Comparison of ENCODE assay signal across 9 mouse cellular contexts in the genomic region with DNA sequence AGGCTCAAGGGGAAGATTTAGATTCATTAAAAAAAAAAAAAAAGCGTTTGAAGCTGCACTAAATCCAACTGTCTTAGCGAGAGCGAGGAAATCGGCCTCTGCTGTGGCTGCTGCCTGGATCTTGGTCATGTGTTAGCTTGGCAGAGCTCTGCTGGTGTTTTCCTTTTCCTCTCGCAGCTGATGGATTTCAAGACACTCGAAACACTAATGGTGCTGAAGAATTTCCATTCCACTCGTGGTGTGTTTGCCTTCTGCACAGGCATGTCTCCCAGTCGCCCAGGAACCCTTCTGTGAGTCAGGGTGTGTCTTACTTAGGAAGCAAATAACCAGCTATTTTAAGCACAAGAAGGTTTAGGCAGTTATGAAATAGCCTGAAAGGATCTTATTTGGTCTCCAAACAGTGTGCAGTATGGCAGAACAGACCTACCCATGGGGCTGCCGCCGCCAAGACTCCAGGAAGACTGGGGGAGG. TPM values are rescaled to one million over a fixed set of nuclear protein-coding genes. Genes with fewer than 3 reads are reported as not detected.
A peak's percentile ranks its signal among the peaks of the same experiment; 100 is the strongest.
DNase-seq lines count a peak whose midpoint lies in the region; ATAC-seq and TF ChIP-seq lines count a peak whose summit lies in the region.
"Had no signal": no experiment of that assay in that cellular context is flagged by ENCODE, and none has a peak within 500 bp of the region (broad histone marks: within the 10 kb centered on the region; RNA-seq: fewer than 3 reads in every experiment).

No protein-coding gene starts in this region.

- no peaks in the 10 kb centered on the region for H3K36me3 ChIP-seq in kidney, postnatal 0 days (ENCODE audit: insufficient read depth, low read length)
- H3K36me3 ChIP-seq: liver, embryonic 13.5 days had no signal

- H3K9me3 ChIP-seq in kidney, postnatal 0 days (replicated peaks; ENCODE audit: low read length) = no peaks in the 10 kb centered on the region
- H3K9me3 ChIP-seq: liver, embryonic 13.5 days had no signal

- ATAC-seq in kidney, postnatal 0 days (replicated peaks; ENCODE audit: low FRiP score, low read depth) = no peak

- TF ChIP-seq CTCF in embryonic fibroblast, embryonic 13.5 days (IDR thresholded peaks at IDR 0.05; ENCODE audit: borderline replicate concordance, insufficient read depth, low read length) = no peak
- no peak for TF ChIP-seq CTCF in kidney, postnatal 0 days (IDR thresholded peaks at IDR 0.05; ENCODE audit: low read depth)

- no peak overlapping the region for H3K9ac ChIP-seq in kidney, postnatal 0 days (ENCODE audit: low read depth, low read length)
- H3K9ac ChIP-seq: liver, embryonic 13.5 days had no signal

- H3K27me3 ChIP-seq in kidney, postnatal 0 days (ENCODE audit: insufficient read depth, low read length) = no peaks in the 10 kb centered on the region
- H3K27me3 ChIP-seq: liver, embryonic 13.5 days had no signal

- 24% methylated on average over 10 of the region's 10 CpGs for WGBS in kidney, postnatal 0 days

- H3K27ac ChIP-seq in embryonic fibroblast, embryonic 13.5 days (ENCODE audit: insufficient read depth, low read length) = peak overlapping the region; percentile 75
- 0 out of 2 replicates have a peak overlapping the region, but pooled peaks have one; percentile 3 for H3K27ac ChIP-seq in kidney, postnatal 0 days
- H3K27ac ChIP-seq: liver, embryonic 13.5 days had no signal

- DNase-seq in urinary bladder, adult 18-20 months (ENCODE audit: low spot score in 2 of 2) = peak; percentile 32 to 35
- no peak for DNase-seq in urinary bladder, postnatal 25 days (ENCODE audit: low spot score)
- DNase-seq in kidney, postnatal 0 days (ENCODE audit: low spot score) = peak; percentile 60
- DNase-seq in lung, postnatal 10 days = peak; percentile 69
- DNase-seq in right cerebral cortex, postnatal 36 days (ENCODE audit: low spot score in 2 of 2) = peak; percentile 55 to 65
- no peak for DNase-seq in adrenal gland, adult 18-20 months (ENCODE audit: low spot score in 2 of 2)
- no peak for DNase-seq in urinary bladder, postnatal 10 days (ENCODE audit: low spot score)
- DNase-seq: liver, embryonic 13.5 days had no signal

- peaks cover 3% of the 10 kb centered on the region; the same call in 1 of the 2 replicates for H3K4me1 ChIP-seq in embryonic fibroblast, embryonic 13.5 days (ENCODE audit: control insufficient read depth, insufficient read depth, low read length)
- H3K4me1 ChIP-seq in kidney, postnatal 0 days (replicated peaks; ENCODE audit: insufficient read depth, low read length) = 0 out of 2 replicates have a peak, but pooled peaks cover 6% of the 10 kb centered on the region
- H3K4me1 ChIP-seq: liver, embryonic 13.5 days had no signal

- H3K4me2 ChIP-seq in kidney, postnatal 0 days (ENCODE audit: low read length) = 0 out of 2 replicates have a peak overlapping the region, but pooled peaks have one; percentile 9
- H3K4me2 ChIP-seq: liver, embryonic 13.5 days had no signal

- TF ChIP-seq POLR2A in embryonic fibroblast, embryonic 13.5 days (IDR thresholded peaks at IDR 0.05; ENCODE audit: low read depth, low read length) = no peak

- no peak overlapping the region for H3K4me3 ChIP-seq in embryonic fibroblast, embryonic 13.5 days (ENCODE audit: insufficient read depth, low read length)
- no peak overlapping the region for H3K4me3 ChIP-seq in kidney, postnatal 0 days (replicated peaks; ENCODE audit: low read depth, low read length)
- H3K4me3 ChIP-seq: liver, embryonic 13.5 days had no signal

RNA-seq across cellular contexts. Expression of a gene that starts 1.1 kb away (rescaled TPM):
- polyA plus RNA-seq in embryonic fibroblast, embryonic 13.5 days (2011; ENCODE audit: insufficient read length, low read depth, missing spikeins) = not detected in 2 replicates
- not detected in 2 replicates for polyA plus RNA-seq in kidney, postnatal 0 days (2015; fragmentation: Nextera tagmentation; extraction: Ambion mirVana)
- total RNA-seq in adrenal gland, adult 18-20 months (2021) = 10 to 100 TPM in 1 of 2 experiments, 1 to 10 TPM in 1; 2.7 to 26.0 TPM
- polyA plus RNA-seq: liver, embryonic 13.5 days had no signal

RNA-seq across cellular contexts. Expression of a gene that starts 29.7 kb away (rescaled TPM):
- 202 and 238 TPM in 2 replicates for polyA plus RNA-seq in embryonic fibroblast, embryonic 13.5 days (2011; ENCODE audit: insufficient read length, low read depth, missing spikeins)
- 209 and 218 TPM in 2 replicates for polyA plus RNA-seq in kidney, postnatal 0 days (2015; fragmentation: Nextera tagmentation; extraction: Ambion mirVana)
- 100 to 1,000 TPM; 138 to 182 TPM for total RNA-seq in adrenal gland, adult 18-20 months (2021)

Comparison
In these comparisons a context has a peak if more than half of its experiments do, and no peak if none do; other contexts are left out.
1. DNase-seq: peak in urinary bladder, adult 18-20 months (2 of 2), kidney, postnatal 0 days (single experiment), lung, postnatal 10 days (single experiment) and right cerebral cortex, postnatal 36 days (2 of 2); none in urinary bladder, postnatal 25 days (single experiment), adrenal gland, adult 18-20 months (0 of 2) and urinary bladder, postnatal 10 days (single experiment).